Mouse (Mus musculus): ENCODE results near the gene Tmem60.
A peak's percentile ranks its signal among the peaks of the same experiment; 100 is the strongest.

Gene Tmem60

GRCm38 (mm10) chr5:20911741-20912140, 29.8 kb downstream of the Tmem60 start:
- peak in 1 of 2 experiments; percentile 32 for DNase-seq

GRCm38 (mm10) chr5:20913372-20914275, 31.6 kb downstream of the Tmem60 start:
- DNase-seq = peak; percentile 42 to 62

DNA sequence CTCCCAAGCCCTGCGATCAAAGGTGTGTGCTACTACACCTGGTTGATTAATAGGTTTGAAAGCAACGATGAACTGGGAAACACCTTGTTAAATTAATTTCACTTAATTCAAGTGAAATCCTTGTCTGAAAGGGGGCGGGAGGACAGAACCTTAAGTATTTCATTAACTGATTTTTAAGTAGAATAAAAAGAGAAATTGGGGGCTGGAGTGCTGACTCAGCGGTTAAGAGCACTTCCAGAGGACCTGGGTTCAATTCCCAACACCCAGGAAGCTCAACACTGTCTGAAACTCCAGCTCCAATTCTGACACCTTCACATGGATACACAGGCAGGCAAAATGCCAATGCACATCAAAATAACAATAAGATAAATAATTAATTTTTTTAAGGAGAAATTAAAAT, 37.0 kb downstream of the Tmem60 start:
- DNase-seq = no peak

DNA sequence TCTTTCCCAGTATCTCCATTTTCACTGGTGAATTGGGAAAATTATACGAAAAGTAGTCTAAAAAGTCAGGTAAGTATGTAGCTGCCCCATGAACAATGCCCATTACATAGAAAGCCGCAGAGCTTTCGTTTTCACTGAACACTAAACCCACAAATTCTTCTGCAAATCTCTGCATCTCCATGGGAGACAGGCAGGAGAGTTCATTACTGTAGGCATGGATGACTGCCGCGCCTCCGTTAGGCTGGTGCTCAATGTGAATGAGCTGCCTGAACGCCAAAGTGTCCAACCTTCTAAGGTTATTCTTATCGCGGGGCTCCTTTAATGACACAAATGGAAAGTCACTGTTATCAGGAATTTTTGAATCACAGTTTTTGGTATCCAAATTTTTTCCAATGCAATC, 37.6 kb downstream of the Tmem60 start:
- no peak for DNase-seq

DNA sequence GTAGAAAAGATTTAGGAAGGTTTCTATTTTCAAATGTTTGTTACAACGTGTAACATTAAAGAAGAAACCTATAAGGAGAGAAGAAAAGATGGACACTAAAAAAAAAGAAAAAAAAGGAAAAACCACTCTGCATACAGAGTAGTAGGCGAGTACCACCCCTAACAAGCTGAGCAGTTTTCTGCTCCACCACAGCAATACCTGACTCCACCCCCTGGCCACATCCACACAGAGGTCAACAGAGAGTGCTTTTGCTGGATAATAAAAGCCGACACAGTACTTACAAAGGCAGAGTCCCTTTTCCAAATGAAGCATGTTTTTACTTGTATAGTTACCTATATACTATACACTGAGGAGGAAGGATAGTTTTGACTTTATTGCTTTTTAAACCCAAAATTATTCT, 42.6 kb downstream of the Tmem60 start:
- no peak for DNase-seq

- no peak for DNase-seq
Observed at GRCm38 (mm10) chr5:20925451-20925850, 43.5 kb downstream of the Tmem60 start.

- no peak for DNase-seq
Observed at GRCm38 (mm10) chr5:20929669-20930151, 47.7 kb downstream of the Tmem60 start.

GRCm38 (mm10) chr5:20930430-20930829, 48.4 kb downstream of the Tmem60 start:
- DNase-seq = no peak

DNA sequence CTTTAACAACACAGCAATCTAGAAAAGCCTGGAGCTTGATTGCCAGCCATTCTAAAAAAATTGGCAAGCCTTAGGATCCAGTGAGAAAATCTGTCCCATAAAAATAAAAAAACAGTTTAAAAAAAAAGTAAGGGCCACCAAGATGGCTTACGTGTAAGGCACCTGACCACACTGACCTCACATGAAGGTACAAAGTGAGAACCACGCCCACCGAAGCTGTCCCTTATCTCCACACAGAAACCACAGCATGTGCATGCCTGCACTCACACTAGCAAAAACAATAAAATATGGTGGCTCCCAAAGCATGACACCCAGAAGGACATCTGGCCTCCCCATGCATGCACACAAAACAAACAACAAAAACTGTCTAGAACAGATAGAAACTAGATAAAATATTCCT, 49.3 kb downstream of the Tmem60 start:
- DNase-seq = no peak

- no peak for DNase-seq
Observed at GRCm38 (mm10) chr5:20932585-20932984, 50.6 kb downstream of the Tmem60 start.

GRCm38 (mm10) chr5:20935934-20936333, 53.9 kb downstream of the Tmem60 start:
- no peak for DNase-seq

Data from thymus, postnatal 36 days (tissue).